Mouse (Mus musculus) left cerebral cortex, adult 9 months (tissue): ENCODE results near the gene Kcnd2.

Experiments
- DNase-seq, 2 experiments: peaks; one replicate each; pipeline ENCODE4 v3.0.0; 2022; ENCODE audit warnings: low spot score in 2 of 2

Kcnd2 gene

DNA sequence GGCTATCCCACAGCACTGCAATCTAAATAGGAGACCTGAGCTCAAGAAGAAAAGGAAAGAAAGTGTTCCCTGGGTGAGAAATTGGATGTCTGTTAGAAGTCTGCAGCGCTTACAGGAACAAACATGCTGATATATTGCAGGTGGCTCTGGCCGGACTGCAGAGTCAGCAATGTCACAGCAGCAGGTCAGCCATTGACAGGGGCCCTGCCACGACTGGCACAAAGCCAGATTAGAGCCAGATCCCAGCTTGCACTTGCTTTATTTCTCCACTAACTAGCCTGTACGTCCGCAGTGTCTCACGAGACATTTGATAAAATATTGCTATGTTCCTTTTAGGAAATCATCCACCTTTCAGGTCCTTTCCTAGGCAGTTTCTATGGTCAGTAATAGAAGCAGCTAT is 468.9 kb downstream of the Kcnd2 start:
- no peak for DNase-seq

- DNase-seq = no peak
These were observed 471.1 kb downstream of the Kcnd2 start for GRCm38 (mm10) chr6:21686388-21686787.

DNA sequence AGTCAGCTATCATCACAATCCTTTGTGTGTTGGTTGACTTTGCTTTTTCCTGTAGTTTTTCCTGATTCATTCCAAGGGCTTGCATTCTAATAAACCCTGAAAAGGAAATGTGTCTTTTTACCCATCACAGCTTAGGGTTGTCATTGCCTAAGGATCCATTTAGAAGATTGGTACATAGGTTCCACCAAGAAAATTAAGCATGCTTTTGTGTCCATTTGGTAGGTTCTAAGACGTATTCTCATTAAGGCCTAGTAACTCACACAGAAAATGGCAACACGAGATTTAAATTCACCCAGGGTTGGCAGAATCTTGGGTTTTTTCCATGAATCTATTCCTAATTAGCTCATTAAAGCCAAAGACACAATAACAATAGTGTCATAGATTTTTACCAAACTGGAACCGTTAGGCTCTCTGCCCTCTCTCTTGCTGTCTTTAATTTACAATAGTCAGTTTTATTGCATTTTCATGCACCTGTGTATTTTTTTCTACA is 477.6 kb downstream of the Kcnd2 start:
- DNase-seq = no peak

DNA sequence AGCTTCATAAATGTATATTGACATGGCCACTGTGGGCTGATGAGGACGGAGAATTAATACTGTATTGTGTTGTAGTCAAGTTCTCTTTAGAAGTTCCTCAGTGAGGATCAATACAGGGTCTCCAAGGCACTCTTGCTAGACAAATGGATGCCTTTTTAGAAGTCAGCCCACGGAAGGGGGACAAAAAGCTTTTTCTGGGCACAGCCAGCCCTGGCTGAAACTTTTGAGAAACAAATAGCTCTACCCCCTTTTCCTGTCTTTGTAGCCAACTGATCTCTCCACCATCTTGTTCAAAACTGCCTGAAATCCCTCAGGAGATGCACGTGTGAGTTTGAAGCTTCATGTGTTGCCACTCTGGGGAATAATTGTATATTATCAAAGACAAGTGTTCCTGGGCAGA is 482.3 kb downstream of the Kcnd2 start:
- no peak for DNase-seq

DNA sequence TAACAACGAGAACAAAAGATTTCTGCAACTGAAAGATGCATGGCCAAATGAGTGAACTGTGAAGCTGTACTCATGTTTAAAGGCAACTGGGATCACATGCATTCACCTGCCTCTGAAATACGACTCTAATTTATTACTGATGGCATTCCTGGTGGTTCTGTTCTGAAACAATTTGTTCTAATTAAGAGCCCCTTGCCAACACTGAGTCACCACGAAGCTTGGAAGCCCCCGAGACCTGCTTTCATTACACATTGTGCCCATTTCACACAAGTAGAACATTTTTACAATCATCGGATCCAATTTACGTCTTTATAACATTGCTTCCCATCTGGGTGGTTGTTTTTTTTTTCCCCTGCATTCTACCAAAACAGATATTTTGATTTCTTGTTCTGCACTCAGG is 485.8 kb downstream of the Kcnd2 start:
- DNase-seq = no peak

GRCm38 (mm10) chr6:21709228-21709627 is 493.9 kb downstream of the Kcnd2 start:
- peak; percentile 6 to 12 for DNase-seq

DNA sequence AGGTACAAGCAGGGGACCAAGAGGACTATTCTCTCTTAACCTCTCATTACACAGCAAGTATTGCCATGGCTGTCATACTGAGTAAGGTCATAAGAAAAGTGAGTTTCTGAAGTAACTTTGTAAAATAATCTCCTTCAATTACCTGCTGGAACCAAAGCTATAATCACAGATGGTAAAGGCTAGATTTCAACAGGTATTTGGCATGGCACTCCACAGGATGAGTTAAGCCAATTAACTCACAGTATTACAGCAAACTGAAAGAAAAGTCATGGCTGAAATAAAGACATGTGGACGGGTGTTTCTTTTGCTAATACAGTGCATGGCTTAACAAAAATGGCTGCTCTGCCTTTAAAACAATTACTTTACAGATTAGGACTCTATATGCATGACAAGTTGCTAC is 503.8 kb downstream of the Kcnd2 start:
- no peak for DNase-seq

GRCm38 (mm10) chr6:21722238-21722637 is 506.9 kb downstream of the Kcnd2 start:
- no peak for DNase-seq

GRCm38 (mm10) chr6:21740606-21741005 is 525.3 kb downstream of the Kcnd2 start:
- DNase-seq = no peak

- no peak for DNase-seq
These were observed 529.4 kb downstream of the Kcnd2 start for GRCm38 (mm10) chr6:21744615-21745266.

DNA sequence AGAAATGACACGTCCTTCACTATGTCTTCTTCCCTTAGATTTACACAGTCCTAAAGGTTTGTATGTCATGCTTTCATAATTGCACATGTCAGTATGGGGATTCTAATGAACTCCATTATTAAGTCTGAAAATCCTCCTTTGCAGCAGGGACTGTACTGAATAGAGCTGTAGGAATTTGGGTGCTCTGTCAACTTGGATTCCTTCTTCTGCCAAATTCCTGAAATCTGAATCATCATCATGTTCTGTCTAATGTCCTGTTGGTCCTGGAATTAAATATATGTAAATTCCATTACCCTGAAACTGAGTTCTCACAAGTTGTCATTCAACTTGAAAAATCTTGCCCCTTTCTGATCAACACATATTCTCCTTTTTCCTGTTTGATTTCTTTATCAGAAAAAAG is 532.2 kb downstream of the Kcnd2 start:
- DNase-seq = no peak

- no peak for DNase-seq
These were observed 552.5 kb downstream of the Kcnd2 start for GRCm38 (mm10) chr6:21767787-21768221.

DNA sequence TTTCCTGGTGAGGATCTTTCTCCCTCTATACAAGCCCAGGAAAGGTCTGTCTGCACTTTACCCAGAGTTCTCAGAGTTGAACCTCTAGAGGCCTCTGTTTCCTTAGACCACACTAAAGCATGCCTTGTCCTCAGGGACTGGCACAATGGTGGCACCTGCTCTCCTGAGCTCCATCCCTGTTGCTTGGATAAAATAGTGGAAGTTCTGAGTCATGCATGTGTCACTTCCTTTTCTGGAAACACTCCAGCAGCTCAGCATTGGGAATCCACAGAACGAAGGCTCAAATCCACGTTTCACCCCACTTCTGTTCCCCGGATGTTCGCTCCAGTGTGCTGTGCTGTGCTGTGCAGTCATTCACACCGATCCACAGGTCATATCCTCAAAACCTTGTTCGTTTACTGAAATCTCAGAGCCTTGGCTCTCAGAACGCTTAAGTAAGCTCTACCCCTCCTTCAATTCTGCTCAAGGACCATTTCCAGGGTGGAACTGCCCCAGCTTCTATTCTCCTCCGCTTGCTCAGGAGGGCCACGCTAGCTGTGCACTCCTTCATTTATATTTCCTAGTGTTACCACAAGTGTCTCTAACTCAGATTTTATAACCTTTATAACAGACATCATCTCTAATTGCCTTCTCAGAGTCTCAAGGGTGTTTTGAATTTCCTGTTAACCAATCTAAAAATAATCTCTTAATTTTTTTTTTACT is 553.6 kb downstream of the Kcnd2 start:
- DNase-seq = no peak

GRCm38 (mm10) chr6:21769447-21769809 is 554.1 kb downstream of the Kcnd2 start:
- DNase-seq = no peak

DNA sequence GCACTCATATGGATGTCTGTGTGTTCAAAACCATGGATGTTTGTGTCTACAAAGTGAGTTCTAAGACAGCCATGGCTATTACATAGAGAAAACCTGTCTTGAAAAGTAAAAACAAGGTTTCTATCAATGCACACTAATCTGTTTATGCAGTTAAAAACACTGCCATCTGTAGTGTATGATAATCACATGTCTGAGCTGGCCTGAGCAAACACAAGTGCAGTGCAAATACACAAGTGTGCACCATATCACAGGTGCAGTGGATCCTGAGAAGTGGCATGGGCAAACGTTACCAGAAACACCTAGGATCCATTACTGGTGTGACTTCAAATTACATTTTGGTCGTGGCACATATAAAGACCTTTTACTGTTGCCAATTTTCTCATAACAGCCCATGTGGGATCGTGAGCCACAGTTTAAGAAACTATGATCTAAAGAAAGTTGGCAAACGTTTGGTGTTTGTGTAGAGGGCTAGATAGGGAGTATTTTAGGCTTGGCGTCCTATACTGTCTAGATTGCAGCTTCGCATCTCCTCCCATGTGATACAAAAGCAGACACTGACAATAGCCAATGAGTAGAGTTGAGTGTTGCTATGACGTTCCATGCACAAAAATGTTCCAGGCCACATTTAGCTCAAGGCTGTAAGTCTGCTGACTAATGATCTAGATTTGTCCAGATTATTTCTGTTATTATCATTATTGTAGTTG is 559.1 kb downstream of the Kcnd2 start:
- no peak for DNase-seq
